Mouse (Mus musculus) C2C12 (cell line): ENCODE results near the gene Stat6. TPM values are rescaled to one million over a fixed set of nuclear protein-coding genes. Genes with fewer than 3 reads are reported as not detected.

ENCODE experiments used
- H3K27me3 ChIP-seq: one replicate; pipeline ENCODE4 v1.6.1; 2011; ENCODE audit not compliant: control insufficient read depth, insufficient read depth, insufficient read length
- H3K36me3 ChIP-seq: one replicate; pipeline ENCODE4 v1.6.1; 2011; ENCODE audit not compliant: control insufficient read depth, insufficient read depth
- H3K4me3 ChIP-seq: one replicate; pipeline ENCODE4 v1.5.1; 2011; ENCODE audit warnings: mild to moderate bottlenecking, control low read depth; ENCODE audit not compliant: poor library complexity, insufficient read depth, severe bottlenecking
- H3K79me2 ChIP-seq: one replicate; pipeline ENCODE4 v1.6.1; 2011; ENCODE audit not compliant: control insufficient read depth, insufficient read depth
- H3K79me3 ChIP-seq: one replicate; pipeline ENCODE4 v1.6.1; 2011; ENCODE audit warnings: low read depth, control low read depth
- H3ac ChIP-seq: one replicate; pipeline ENCODE3; 2011; ENCODE audit warnings: low read depth; ENCODE audit not compliant: control insufficient read depth, insufficient read length
- CEBPB ChIP-seq: IDR thresholded peaks from one replicate; pipeline ENCODE4 v1.6.1; 2011; ENCODE audit warnings: low read depth, mild to moderate bottlenecking, control low read depth, moderate library complexity
- CTCF ChIP-seq: IDR thresholded peaks from one replicate; pipeline ENCODE4 v1.5.1; 2011; ENCODE audit not compliant: control insufficient read depth, insufficient read depth, insufficient read length
- FOSL1 ChIP-seq: IDR thresholded peaks from one replicate; pipeline ENCODE4 v1.8.0; 2011; ENCODE audit warnings: mild to moderate bottlenecking, low read length; ENCODE audit not compliant: poor library complexity, insufficient read depth, severe bottlenecking
- MAX ChIP-seq: IDR thresholded peaks from one replicate; pipeline ENCODE4 v1.6.1; 2011; ENCODE audit warnings: mild to moderate bottlenecking, control low read depth
- MYOD1 ChIP-seq: IDR thresholded peaks from one replicate; pipeline ENCODE4 v1.6.1; 2011; ENCODE audit warnings: low read depth; ENCODE audit not compliant: control insufficient read depth, insufficient read length
- MYOG ChIP-seq: IDR thresholded peaks from one replicate; pipeline ENCODE4 v1.6.1; 2011; ENCODE audit not compliant: control insufficient read depth, insufficient read length; ENCODE audit errors: extremely low read depth
- USF1 ChIP-seq: IDR thresholded peaks from one replicate; pipeline ENCODE4 v1.6.1; 2011; ENCODE audit warnings: low read depth, mild to moderate bottlenecking, control low read depth, moderate library complexity
- long read RNA-seq, 2 experiments: library from polyadenylated mRNA; unstranded; transcript quantifications; one replicate each; pipeline ENCODE4 v2.0.0; 2019 to 2020
- polyA plus RNA-seq: library from polyadenylated mRNA; unstranded; fragments of >200 nt; fragmentation: generic; extraction: Trizol; gene quantifications from one replicate; pipeline ENCODE4 v1.2.1, GENCODE M21; 2012; ENCODE audit warnings: missing spikeins

Stat6 gene
- polyA plus RNA-seq, result 0.26 TPM
- long read RNA-seq, experiment 1, result 0 reads
- long read RNA-seq, experiment 2, partial matches to known transcripts, result 0 of 1 reads
- long read RNA-seq, experiment 2, other reads (novel, unspliced or antisense), result 1 of 1 reads

DNA sequence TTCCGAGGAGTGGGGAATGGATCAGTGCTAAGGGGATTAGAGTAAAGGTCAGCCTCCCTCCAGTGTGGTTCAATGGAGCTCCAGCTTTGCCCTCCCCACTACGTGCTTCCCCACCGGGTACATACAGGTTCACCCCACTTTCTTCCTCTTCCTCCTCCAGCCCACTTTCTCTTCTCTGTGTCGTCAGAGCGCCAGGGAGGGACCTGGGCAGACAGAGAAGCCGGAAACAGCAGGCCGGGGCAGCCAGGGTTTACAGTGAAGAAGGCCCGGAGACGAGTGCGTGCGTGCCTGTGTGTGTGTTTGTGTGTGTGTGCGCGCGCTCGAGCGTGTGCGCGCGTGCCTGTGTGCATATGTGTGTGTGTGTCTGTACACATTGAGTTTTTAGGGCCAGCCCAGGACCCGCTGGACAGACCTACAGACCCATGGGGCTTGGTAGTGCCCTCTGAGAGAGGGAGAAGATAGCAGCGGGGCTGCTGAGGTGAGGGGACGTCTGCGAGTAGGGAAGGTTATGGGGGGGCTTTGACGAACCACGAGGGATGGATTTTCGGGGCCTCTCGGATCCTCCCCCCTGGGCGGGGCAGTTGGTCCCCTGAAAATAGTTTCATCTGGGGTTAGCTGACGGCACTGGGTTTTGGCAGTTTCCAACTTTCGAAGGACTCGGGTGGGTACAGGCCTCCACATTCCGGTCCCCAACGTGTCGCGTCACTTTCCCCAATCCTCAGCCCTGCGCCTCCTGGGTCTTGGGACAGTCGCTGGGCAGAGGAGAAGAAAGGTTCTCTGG, at the start of gene Stat6:
Stat6 (plus strand) TSS at position 215 of the 781 bp plus-strand sequence.
- no peak within 1 kb of the TSS for H3K4me3 ChIP-seq

GRCm38 (mm10) chr10:127594405-127594804, 48.4 kb upstream of the Stat6 start:
- peaks cover 12% of the 10 kb centered on the region for H3K79me3 ChIP-seq
- peaks cover 96% of the 10 kb centered on the region for H3K36me3 ChIP-seq

More for the DNA sequence above, at the start of gene Stat6:
- no peaks in the 10 kb centered on the region for H3K79me2 ChIP-seq
- H3K36me3 ChIP-seq, result no peaks in the 10 kb centered on the region
- H3K27me3 ChIP-seq, result no peaks in the 10 kb centered on the region
- H3K79me3 ChIP-seq, result no peaks in the 10 kb centered on the region
- H3ac ChIP-seq, result no peak within 1 kb of the TSS
- no peak for TF ChIP-seq CEBPB
- TF ChIP-seq MAX, result no peak
- no peak for TF ChIP-seq FOSL1
- no peak for TF ChIP-seq MYOG
- TF ChIP-seq CTCF, result no peak
- no peak for TF ChIP-seq USF1
- TF ChIP-seq MYOD1, result no peak

DNA sequence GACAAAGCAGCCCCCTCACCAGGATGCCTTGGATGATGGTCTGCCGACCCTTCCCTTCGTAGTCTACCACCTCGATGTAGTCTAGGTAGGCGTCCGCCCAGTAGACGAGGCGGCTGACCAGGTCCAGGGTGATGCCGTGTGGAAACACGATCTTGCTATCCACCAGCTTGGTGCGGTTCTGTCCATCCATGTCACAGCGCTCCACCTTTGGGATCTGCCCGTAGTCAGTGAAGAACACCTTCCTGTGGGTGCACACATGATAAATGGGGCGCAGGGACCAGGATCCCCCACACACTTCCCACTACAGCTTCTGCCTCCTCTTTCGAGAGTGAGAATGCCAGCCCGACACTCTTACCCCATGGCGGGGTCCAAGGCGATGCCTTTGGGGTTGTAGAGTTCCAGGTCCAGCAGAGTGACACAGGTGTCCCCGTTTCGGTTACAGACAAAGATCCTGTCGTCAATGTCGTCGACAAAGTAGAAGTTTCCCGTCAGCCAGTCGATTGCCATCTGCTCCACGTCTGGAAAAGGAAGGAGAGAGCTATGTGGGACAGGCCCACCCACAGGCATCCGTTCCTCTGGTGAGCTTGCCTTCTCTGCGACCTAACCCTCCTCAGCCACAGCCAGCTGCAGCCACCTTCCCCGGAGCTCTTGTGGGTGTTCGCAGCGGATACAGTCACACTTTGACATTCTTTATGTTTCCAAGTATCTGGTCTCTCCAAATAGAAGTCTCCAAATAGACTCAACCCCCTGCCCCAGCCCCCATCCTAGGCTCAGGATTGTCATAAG, 47.7 kb upstream of the Stat6 start:
- H3K79me2 ChIP-seq, result peaks cover 78% of the 10 kb centered on the region
- no peak overlapping the region for H3ac ChIP-seq
- H3K79me3 ChIP-seq, result peaks cover 16% of the 10 kb centered on the region
- H3K27me3 ChIP-seq, result no peaks in the 10 kb centered on the region
- TF ChIP-seq MYOG (no peak), CEBPB (no peak), CTCF (no peak), USF1 (no peak), MYOD1 (no peak), MAX (no peak), FOSL1 (no peak)
- H3K36me3 ChIP-seq, result peaks cover 96% of the 10 kb centered on the region
- H3K4me3 ChIP-seq, result no peak overlapping the region

More at GRCm38 (mm10) chr10:127594405-127594804, 48.4 kb upstream of the Stat6 start:
- Histone ChIP-seq H3K79me2 (peaks cover 70% of the 10 kb centered on the region), H3K4me3 (no peak overlapping the region), H3K27me3 (no peaks in the 10 kb centered on the region), H3ac (no peak overlapping the region)
- TF ChIP-seq MYOD1 (no peak), CTCF (no peak), MYOG (no peak), FOSL1 (no peak), CEBPB (no peak), USF1 (no peak), MAX (no peak)

- H3K4me3 ChIP-seq, result no peak overlapping the region
- H3K36me3 ChIP-seq, result peaks cover 96% of the 10 kb centered on the region
- no peak overlapping the region for H3ac ChIP-seq
- peaks cover 20% of the 10 kb centered on the region for H3K79me3 ChIP-seq
- TF ChIP-seq MAX, result no peak
- H3K27me3 ChIP-seq, result no peaks in the 10 kb centered on the region
- H3K79me2 ChIP-seq, result peaks cover 91% of the 10 kb centered on the region
These were observed 46.4 kb upstream of the Stat6 start for GRCm38 (mm10) chr10:127596321-127596941.

DNA sequence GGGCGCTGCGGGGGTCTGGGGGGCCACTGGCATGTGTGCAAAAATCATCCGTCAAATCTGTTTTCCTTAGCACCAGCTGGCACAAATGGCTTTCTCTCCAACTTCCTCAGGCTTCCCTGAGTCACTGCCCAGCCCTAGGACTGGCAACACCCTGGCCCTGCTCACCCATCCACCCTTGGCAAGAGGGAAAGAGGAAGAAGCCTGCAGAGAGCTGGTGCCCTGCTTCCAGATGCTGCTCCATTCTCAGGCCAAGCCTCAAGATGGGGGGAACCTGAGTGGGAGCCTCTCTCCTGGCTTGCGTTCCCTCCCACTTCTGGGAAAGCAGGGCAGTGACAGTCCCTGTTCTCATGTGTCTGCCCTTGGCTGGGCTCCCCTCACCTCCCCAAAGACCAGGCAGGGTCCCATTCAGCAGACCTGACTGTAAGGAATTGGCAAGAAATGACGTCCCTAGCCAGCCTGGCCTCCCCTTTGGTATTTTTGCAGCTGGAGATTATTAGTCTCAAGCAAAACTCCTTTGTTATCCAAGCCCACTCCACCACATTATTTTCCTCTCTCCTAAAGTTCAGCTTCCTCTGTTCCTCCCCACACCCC, 45.4 kb upstream of the Stat6 start:
- Histone ChIP-seq H3K27me3 (no peaks in the 10 kb centered on the region), H3ac (no peak overlapping the region), H3K79me3 (peaks cover 27% of the 10 kb centered on the region), H3K4me3 (no peak overlapping the region), H3K36me3 (peaks cover 96% of the 10 kb centered on the region), H3K79me2 (peaks cover 91% of the 10 kb centered on the region)
- TF ChIP-seq FOSL1 (no peak), MAX (no peak), MYOG (no peak), MYOD1 (no peak), CEBPB (no peak), CTCF (no peak), USF1 (no peak)
